Mouse (Mus musculus) adrenal gland, postnatal 25 days (tissue): ENCODE data around the gene Galm. TPM values are rescaled to one million over a fixed set of nuclear protein-coding genes. Genes with fewer than 3 reads are reported as not detected.

Source experiments
- DNase-seq: peaks from one replicate; pipeline ENCODE4 v3.0.0; 2021; ENCODE audit warnings: mixed read lengths
- long read RNA-seq: library from polyadenylated mRNA; stranded (forward); transcript quantifications from one replicate; pipeline ENCODE4 v2.0.0, GENCODE M21; 2021
- total RNA-seq: library from RNA; stranded (reverse); gene quantifications from 2 replicates; pipeline ENCODE4 v1.2.3, GENCODE M21; 2021

The Galm gene
- 18.0 and 18.4 TPM in 2 replicates for total RNA-seq
- long read RNA-seq, transcript Galm-201 (7 exons, 2,314 nt): major isoform, 67 of 79 reads
- long read RNA-seq, partial matches to known transcripts: 8 of 79 reads
- long read RNA-seq, other reads (novel, unspliced or antisense): 4 of 79 reads

GRCm38 (mm10) chr17:80127331-80128251, at the start of gene Galm:
Galm (plus strand) TSS chr17:80127471.
- DNase-seq: peak; percentile 60

GRCm38 (mm10) chr17:80078726-80079125, 48.5 kb upstream of the Galm start:
- no peak for DNase-seq

GRCm38 (mm10) chr17:80083223-80083622, 44.0 kb upstream of the Galm start:
- DNase-seq: no peak

- no peak for DNase-seq
These were observed 42.8 kb upstream of the Galm start for GRCm38 (mm10) chr17:80084424-80084823.

- DNase-seq: no peak
These were observed 40.7 kb upstream of the Galm start for GRCm38 (mm10) chr17:80086591-80086990.

GRCm38 (mm10) chr17:80088168-80088567, 39.1 kb upstream of the Galm start:
- no peak for DNase-seq

- no peak for DNase-seq
These were observed 36.7 kb upstream of the Galm start for GRCm38 (mm10) chr17:80090551-80090950.

GRCm38 (mm10) chr17:80091879-80092549, 35.3 kb upstream of the Galm start:
- DNase-seq: no peak

GRCm38 (mm10) chr17:80095254-80095899, 31.9 kb upstream of the Galm start:
- no peak for DNase-seq

- peak; percentile 51 for DNase-seq
These were observed 31.1 kb upstream of the Galm start for GRCm38 (mm10) chr17:80096043-80096719.

- DNase-seq: no peak
These were observed 30.6 kb upstream of the Galm start for GRCm38 (mm10) chr17:80096720-80097114.

- no peak for DNase-seq
These were observed 30.1 kb upstream of the Galm start for GRCm38 (mm10) chr17:80097221-80097620.

- no peak for DNase-seq
These were observed 27.4 kb upstream of the Galm start for GRCm38 (mm10) chr17:80099823-80100222.

- no peak for DNase-seq
These were observed 21.8 kb upstream of the Galm start for GRCm38 (mm10) chr17:80105348-80105978.

GRCm38 (mm10) chr17:80112665-80113305, 14.5 kb upstream of the Galm start:
- DNase-seq: no peak

GRCm38 (mm10) chr17:80113468-80113867, 13.8 kb upstream of the Galm start:
- DNase-seq: no peak

- no peak for DNase-seq
These were observed 6.9 kb upstream of the Galm start for GRCm38 (mm10) chr17:80120396-80120795.

- DNase-seq: no peak
These were observed 5.4 kb upstream of the Galm start for GRCm38 (mm10) chr17:80121833-80122232.

- no peak for DNase-seq
These were observed 2.1 kb upstream of the Galm start for GRCm38 (mm10) chr17:80124985-80125750.

GRCm38 (mm10) chr17:80126166-80126565, 1.1 kb upstream of the Galm start:
- no peak for DNase-seq
